Mouse (Mus musculus): Measurements from ENCODE around the gene Stac3. TPM values are rescaled to one million over a fixed set of nuclear protein-coding genes. Genes with fewer than 3 reads are reported as not detected.

Gene Stac3
- polyA plus RNA-seq, 1 experiment from 2014 or later, result 0.32 TPM

DNA sequence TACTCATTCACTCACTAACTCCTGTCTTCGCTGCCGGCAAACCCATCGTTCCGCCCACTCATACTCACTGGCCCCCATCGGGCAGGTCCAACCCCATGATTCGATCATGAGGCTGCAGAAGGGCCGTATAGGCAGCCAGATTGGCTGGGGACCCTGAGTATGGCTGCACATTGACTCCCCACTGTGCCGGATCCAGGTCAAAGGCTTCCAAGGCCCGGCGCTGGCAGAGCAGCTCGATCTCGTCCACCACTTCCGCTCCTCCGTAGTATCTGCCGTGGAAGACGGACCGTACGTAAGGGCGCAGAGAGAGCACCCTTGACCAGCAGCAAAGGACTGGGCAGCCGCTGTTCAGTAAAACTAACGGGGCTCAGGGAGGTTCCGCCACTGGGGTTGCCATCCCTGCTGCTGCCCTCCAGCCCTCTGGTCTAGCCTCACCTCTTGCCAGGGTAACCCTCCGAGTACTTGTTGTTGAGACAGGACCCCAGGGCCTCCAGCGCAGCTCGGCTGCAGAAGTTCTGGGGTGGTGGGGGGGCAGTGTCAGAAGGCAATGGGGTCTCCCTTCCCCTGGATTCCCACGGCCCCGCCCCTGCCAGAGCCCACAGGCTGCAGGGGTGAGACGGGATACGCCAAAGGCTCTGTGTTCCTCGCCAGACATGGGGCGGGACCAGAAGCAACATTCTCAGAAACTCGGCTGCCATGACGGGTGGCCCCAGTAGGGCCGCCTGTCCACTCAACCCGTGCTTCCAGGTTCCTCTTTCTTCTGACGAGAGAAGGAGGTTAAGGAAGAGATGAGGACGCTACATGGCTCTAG is 18.6 kb downstream of the Stac3 start:
- no peak for ATAC-seq
- Histone ChIP-seq H3K4me2 (ENCODE audit: low read depth, low read length) (peak overlapping the region; percentile 77), H3K9me3 (ENCODE audit: control insufficient read depth, low read length) (no peaks in the 10 kb centered on the region), H3K9ac (ENCODE audit: low read depth, low read length) (no peak overlapping the region), H3K36me3 (ENCODE audit: control insufficient read depth, insufficient read depth, low read length) (peaks cover 29% of the 10 kb centered on the region), H3K27me3 (replicated peaks; ENCODE audit: control insufficient read depth, insufficient read depth, low read length) (peaks cover 22% of the 10 kb centered on the region), H3K4me3 (ENCODE audit: low read length) (no peak overlapping the region), H3K27ac (ENCODE audit: low read length) (no peak overlapping the region), H3K4me1 (ENCODE audit: control insufficient read depth, insufficient read depth, low read length) (peaks cover 40% of the 10 kb centered on the region)
- 94% methylated on average over 37 of the region's 37 CpGs for WGBS

DNA sequence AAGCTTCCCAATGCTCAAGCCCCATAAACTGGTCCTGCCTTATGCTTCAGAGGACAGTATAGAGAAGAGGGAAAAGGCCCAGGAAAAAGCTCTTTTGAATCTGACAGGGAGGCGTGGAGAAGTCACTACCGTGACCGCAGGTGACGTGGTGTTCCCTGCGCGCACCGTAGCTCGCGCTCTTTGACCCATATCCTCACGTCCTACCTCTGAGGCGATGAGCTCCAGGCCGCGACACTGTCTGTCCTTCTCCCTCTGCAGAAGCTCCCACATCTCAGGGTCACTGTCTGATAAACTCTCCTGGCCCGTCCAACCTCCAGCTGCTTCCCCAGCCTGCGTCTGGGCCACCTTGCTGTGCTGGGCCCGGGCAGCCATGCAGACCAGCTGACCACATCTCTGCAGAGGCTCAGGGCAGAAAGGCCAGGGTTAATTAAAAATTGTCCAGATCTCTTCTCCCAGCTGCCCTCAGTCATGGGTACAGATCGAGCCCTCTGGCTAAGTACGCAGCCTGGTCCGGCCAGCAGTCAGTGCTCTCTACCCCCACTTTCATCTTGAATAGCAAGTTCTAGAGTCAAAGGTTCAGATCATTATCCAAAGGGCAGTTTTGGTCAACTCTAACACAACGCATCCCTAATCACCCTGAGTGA is 19.4 kb downstream of the Stac3 start:
- no peak for ATAC-seq
- Histone ChIP-seq H3K27ac (ENCODE audit: low read length) (no peak overlapping the region), H3K9ac (ENCODE audit: low read depth, low read length) (peak overlapping the region; percentile 70), H3K4me2 (ENCODE audit: low read depth, low read length) (peak overlapping the region; percentile 77), H3K4me3 (ENCODE audit: low read length) (peak overlapping the region; percentile 63), H3K27me3 (replicated peaks; ENCODE audit: control insufficient read depth, insufficient read depth, low read length) (peaks cover 22% of the 10 kb centered on the region), H3K36me3 (ENCODE audit: control insufficient read depth, insufficient read depth, low read length) (peaks cover 29% of the 10 kb centered on the region), H3K9me3 (ENCODE audit: control insufficient read depth, low read length) (no peaks in the 10 kb centered on the region), H3K4me1 (ENCODE audit: control insufficient read depth, insufficient read depth, low read length) (peaks cover 33% of the 10 kb centered on the region)
- WGBS, result 81% methylated on average over 20 of the region's 20 CpGs

DNA sequence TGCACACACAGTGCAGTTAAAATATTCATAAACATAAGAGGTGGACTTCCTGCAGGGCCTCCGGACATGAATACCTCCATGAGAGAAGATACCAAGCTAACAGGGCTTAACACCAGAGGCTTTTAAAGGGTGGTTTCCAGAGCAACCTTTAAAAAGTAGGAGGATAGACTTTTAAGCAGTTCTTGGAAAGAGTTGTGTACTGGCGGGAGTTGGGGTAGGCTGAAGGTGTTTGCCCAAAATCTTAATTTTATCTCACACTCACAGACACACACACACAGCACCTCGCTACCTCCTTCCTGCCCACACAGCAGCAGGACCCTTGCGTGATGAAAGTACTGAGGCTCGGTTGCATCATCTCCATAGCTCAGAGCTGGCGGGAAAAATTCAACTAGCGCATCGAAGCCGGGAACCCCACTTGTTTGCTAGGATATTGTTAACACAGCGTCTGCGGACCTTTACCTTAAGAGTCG is 20.2 kb downstream of the Stac3 start:
- Histone ChIP-seq H3K27ac (ENCODE audit: low read length) (0 out of 2 replicates have a peak overlapping the region, but pooled peaks have one; percentile 11), H3K4me2 (ENCODE audit: low read depth, low read length) (peak overlapping the region; percentile 77), H3K9ac (ENCODE audit: low read depth, low read length) (peak overlapping the region; percentile 70), H3K36me3 (ENCODE audit: control insufficient read depth, insufficient read depth, low read length) (peaks cover 29% of the 10 kb centered on the region), H3K27me3 (replicated peaks; ENCODE audit: control insufficient read depth, insufficient read depth, low read length) (peaks cover 30% of the 10 kb centered on the region), H3K9me3 (ENCODE audit: control insufficient read depth, low read length) (no peaks in the 10 kb centered on the region), H3K4me1 (ENCODE audit: control insufficient read depth, insufficient read depth, low read length) (peaks cover 34% of the 10 kb centered on the region), H3K4me3 (ENCODE audit: low read length) (peak overlapping the region; percentile 63)
- peak; percentile 14 for ATAC-seq
- 5% methylated on average over 12 of the region's 12 CpGs for WGBS

DNA sequence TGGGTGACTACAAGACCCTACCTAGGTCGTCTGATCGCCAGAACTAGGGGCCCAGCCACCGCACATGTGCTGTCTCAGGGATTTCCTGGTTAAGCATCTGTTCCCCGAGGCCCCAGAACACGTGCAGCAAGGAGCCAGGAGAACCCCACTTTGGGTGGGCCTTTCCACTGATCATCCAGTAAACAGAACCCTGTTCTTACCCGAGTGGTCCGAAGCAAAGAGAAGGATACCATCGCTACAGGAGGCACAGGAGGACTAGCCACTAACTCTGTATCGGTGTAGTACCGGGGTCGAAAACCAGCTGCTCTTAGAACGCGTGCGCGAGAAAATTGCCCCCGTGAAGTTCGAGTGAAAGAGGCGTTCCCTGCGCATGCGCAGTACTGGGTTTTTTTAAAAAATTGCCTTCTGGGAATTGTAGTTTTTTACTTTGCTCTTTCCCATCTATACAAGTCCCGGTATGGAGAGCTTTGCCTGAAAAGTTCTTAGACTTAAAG is 20.6 kb downstream of the Stac3 start, which contains the start of gene Shmt2:
Gene Shmt2, minus strand, starts transcription at position 357 of the 494 bp plus-strand sequence.
- under 1% methylated on average over 21 of the region's 21 CpGs for WGBS
- Histone ChIP-seq H3K4me1 (ENCODE audit: control insufficient read depth, insufficient read depth, low read length) (peaks cover 32% of the 10 kb centered on the region), H3K27me3 (replicated peaks; ENCODE audit: control insufficient read depth, insufficient read depth, low read length) (peaks cover 35% of the 10 kb centered on the region), H3K4me3 (ENCODE audit: low read length) (peak within 1 kb of the TSS; percentile 63), H3K4me2 (ENCODE audit: low read depth, low read length) (peak within 1 kb of the TSS; percentile 77), H3K9me3 (ENCODE audit: control insufficient read depth, low read length) (no peaks in the 10 kb centered on the region), H3K9ac (ENCODE audit: low read depth, low read length) (peak within 1 kb of the TSS; percentile 70), H3K36me3 (ENCODE audit: control insufficient read depth, insufficient read depth, low read length) (peaks cover 29% of the 10 kb centered on the region), H3K27ac (ENCODE audit: low read length) (0 out of 2 replicates have a peak within 1 kb of the TSS, but pooled peaks have one; percentile 11)
- ATAC-seq, result peak; percentile 63

DNA sequence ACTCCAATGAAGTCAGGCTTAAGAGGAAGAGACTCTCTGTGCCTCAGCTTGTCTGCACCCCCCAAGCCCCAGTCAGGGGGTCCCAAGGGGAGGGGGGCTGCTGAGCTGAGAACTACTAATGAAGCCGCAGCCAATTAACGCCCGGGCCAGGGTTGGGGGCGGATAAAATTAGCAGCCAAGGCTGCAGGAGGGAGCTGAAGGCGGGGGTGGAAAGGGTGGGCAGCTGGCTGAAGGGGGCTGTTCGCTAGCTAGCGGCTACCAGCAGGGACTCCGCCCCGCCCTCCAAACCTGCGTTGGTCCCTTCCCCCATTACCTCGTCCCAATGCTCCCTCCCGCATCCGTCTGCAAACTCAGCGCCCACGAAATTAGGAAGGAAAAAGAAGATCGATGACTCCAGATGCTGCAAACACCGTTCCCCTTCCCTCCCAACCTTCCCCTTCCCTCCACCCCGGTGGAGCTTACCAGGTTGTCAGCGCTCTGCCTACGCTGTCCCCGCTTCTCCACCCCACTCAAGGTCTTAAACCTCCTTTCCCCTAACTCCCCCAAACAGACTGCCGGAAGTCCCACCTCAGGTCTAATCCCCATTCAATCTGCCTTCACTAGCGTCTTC is 23.3 kb downstream of the Stac3 start:
- H3K27ac ChIP-seq (ENCODE audit: low read length), result no peak overlapping the region
- H3K4me3 ChIP-seq (ENCODE audit: low read length), result no peak overlapping the region
- ATAC-seq, result no peak
- WGBS, result 5% methylated on average over 23 of the region's 23 CpGs
- H3K9me3 ChIP-seq (ENCODE audit: control insufficient read depth, low read length), result no peaks in the 10 kb centered on the region
- peaks cover 27% of the 10 kb centered on the region for H3K4me1 ChIP-seq (ENCODE audit: control insufficient read depth, insufficient read depth, low read length)
- H3K4me2 ChIP-seq (ENCODE audit: low read depth, low read length), result no peak overlapping the region
- peaks cover 10% of the 10 kb centered on the region for H3K36me3 ChIP-seq (ENCODE audit: control insufficient read depth, insufficient read depth, low read length)
- H3K27me3 ChIP-seq (replicated peaks; ENCODE audit: control insufficient read depth, insufficient read depth, low read length), result peaks cover 61% of the 10 kb centered on the region
- no peak overlapping the region for H3K9ac ChIP-seq (ENCODE audit: low read depth, low read length)

DNA sequence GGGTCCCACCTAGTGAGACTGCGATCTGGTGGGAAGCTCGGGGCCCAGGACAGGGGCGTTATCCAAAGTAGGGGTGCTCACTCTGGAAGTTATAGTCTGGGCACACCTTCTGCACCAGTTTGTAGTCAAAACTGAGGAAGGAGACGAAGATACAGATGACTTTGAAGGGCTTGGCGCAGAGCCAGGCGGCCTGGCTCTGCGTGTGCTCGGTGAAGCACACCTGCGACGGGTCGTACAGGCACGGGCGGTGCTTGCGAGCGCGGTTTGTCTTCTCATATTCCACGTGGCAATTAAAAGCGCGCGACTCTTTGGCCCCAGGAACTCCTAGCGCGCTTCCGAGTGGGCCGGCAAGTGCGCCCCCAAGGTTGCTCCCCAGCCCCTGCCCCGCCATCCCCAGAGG is 24.6 kb downstream of the Stac3 start:
- Histone ChIP-seq H3K27me3 (replicated peaks; ENCODE audit: control insufficient read depth, insufficient read depth, low read length) (peaks cover 74% of the 10 kb centered on the region), H3K27ac (ENCODE audit: low read length) (no peak overlapping the region), H3K4me2 (ENCODE audit: low read depth, low read length) (peak overlapping the region; percentile 56), H3K9ac (ENCODE audit: low read depth, low read length) (peak overlapping the region; percentile 40), H3K4me1 (ENCODE audit: control insufficient read depth, insufficient read depth, low read length) (peaks cover 20% of the 10 kb centered on the region), H3K36me3 (ENCODE audit: control insufficient read depth, insufficient read depth, low read length) (no peaks in the 10 kb centered on the region), H3K4me3 (ENCODE audit: low read length) (peak overlapping the region; percentile 40), H3K9me3 (ENCODE audit: control insufficient read depth, low read length) (no peaks in the 10 kb centered on the region)
- ATAC-seq, result no peak
- under 1% methylated on average over 26 of the region's 26 CpGs for WGBS

DNA sequence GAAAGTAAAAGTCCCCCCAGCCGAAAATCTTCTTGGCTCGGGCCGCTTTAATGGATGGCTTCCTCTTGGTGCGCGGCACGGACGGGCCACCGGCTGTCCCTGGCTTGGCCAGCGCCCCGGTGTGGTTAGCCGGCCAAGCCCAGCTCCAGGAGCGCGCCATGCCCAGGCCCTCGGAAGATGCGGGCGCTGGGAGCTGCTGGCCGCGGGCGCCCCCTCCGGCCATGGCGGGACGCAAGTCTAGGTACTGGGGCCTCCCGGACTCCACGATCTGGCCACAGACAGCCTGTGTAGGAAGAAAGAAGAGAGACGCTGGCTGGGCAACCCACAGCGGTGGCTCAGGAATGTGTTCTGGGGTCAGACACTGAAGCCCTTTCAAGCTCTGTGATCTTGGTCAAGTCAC is 25.2 kb downstream of the Stac3 start:
- under 1% methylated on average over 26 of the region's 26 CpGs for WGBS
- Histone ChIP-seq H3K27ac (ENCODE audit: low read length) (no peak overlapping the region), H3K4me3 (ENCODE audit: low read length) (peak overlapping the region; percentile 40), H3K9ac (ENCODE audit: low read depth, low read length) (peak overlapping the region; percentile 40; the same call in 1 of the 2 replicates), H3K36me3 (ENCODE audit: control insufficient read depth, insufficient read depth, low read length) (no peaks in the 10 kb centered on the region), H3K4me2 (ENCODE audit: low read depth, low read length) (peak overlapping the region; percentile 56), H3K27me3 (replicated peaks; ENCODE audit: control insufficient read depth, insufficient read depth, low read length) (peaks cover 81% of the 10 kb centered on the region), H3K9me3 (ENCODE audit: control insufficient read depth, low read length) (no peaks in the 10 kb centered on the region), H3K4me1 (ENCODE audit: control insufficient read depth, insufficient read depth, low read length) (peaks cover 13% of the 10 kb centered on the region)
- ATAC-seq, result peak; percentile 51; the same call in 1 of the 2 replicates

DNA sequence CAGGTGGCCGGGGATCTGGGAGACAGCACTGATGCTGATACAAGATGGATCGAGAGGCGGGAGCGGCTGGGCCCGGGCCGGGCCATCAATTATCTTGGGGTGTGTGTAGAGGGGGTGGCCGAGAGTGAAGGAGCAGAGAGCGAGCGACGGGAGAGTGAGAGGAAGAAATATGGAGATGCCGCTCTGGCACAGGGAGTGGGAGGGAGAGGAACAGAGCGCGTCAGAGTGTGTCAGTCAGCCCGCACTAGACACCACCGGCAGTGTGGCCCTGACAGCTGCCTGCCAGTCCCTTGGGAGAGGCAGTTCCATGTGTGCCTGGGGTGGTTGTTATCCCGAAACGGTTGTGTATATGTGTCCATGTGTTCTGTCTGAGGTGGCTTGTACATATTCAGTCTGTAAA is 26.0 kb downstream of the Stac3 start:
- H3K9me3 ChIP-seq (ENCODE audit: control insufficient read depth, low read length), result no peaks in the 10 kb centered on the region
- WGBS, result 2% methylated on average over 17 of the region's 17 CpGs

DNA sequence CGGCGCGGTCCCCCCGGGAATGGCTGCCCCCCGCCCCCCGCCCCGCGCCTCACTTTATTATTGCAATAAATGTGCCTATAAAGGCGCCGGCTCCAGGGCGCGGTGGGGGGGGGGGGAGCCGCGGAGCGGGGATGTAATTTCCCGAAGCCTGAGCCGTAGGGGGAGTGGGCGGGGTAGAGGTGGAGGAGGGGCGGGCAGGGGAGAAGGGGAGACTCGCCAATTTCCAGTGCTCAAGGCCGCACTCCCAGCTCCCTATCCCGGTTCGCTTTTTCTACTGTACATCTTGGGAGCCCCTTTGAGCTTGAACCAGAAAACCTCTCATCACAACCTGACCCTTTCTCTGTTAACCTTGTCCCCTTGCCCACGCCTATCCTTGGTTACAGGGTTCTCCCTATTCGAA is 29.5 kb downstream of the Stac3 start:
- Histone ChIP-seq H3K9ac (ENCODE audit: low read depth, low read length) (peak overlapping the region; percentile 19; the same call in 1 of the 2 replicates), H3K4me3 (ENCODE audit: low read length) (peak overlapping the region; percentile 19), H3K4me2 (ENCODE audit: low read depth, low read length) (0 out of 2 replicates have a peak overlapping the region, but pooled peaks have one; percentile 12), H3K27me3 (replicated peaks; ENCODE audit: control insufficient read depth, insufficient read depth, low read length) (peaks cover 99% of the 10 kb centered on the region), H3K36me3 (ENCODE audit: control insufficient read depth, insufficient read depth, low read length) (no peaks in the 10 kb centered on the region), H3K27ac (ENCODE audit: low read length) (no peak overlapping the region), H3K9me3 (ENCODE audit: control insufficient read depth, low read length) (no peaks in the 10 kb centered on the region), H3K4me1 (ENCODE audit: control insufficient read depth, insufficient read depth, low read length) (peaks cover 25% of the 10 kb centered on the region)
- no peak for ATAC-seq
- WGBS, result 2% methylated on average over 21 of the region's 25 CpGs

More for the DNA sequence above, 26.0 kb downstream of the Stac3 start:
- Histone ChIP-seq H3K27me3 (replicated peaks; ENCODE audit: control insufficient read depth, insufficient read depth, low read length) (peaks cover 89% of the 10 kb centered on the region), H3K4me3 (ENCODE audit: low read length) (no peak overlapping the region), H3K36me3 (ENCODE audit: control insufficient read depth, insufficient read depth, low read length) (no peaks in the 10 kb centered on the region), H3K4me1 (ENCODE audit: control insufficient read depth, insufficient read depth, low read length) (peaks cover 11% of the 10 kb centered on the region), H3K4me2 (ENCODE audit: low read depth, low read length) (no peak overlapping the region), H3K9ac (ENCODE audit: low read depth, low read length) (no peak overlapping the region), H3K27ac (ENCODE audit: low read length) (no peak overlapping the region)
- ATAC-seq, result no peak
